Mouse (Mus musculus): Measurements from ENCODE around the gene Dlst. TPM values are rescaled to one million over a fixed set of nuclear protein-coding genes. Genes with fewer than 3 reads are reported as not detected.

The Dlst gene
- 63.2 and 70.2 TPM in 2 replicates for polyA plus RNA-seq (2015; fragmentation: Nextera tagmentation; extraction: Ambion mirVana)

DNA sequence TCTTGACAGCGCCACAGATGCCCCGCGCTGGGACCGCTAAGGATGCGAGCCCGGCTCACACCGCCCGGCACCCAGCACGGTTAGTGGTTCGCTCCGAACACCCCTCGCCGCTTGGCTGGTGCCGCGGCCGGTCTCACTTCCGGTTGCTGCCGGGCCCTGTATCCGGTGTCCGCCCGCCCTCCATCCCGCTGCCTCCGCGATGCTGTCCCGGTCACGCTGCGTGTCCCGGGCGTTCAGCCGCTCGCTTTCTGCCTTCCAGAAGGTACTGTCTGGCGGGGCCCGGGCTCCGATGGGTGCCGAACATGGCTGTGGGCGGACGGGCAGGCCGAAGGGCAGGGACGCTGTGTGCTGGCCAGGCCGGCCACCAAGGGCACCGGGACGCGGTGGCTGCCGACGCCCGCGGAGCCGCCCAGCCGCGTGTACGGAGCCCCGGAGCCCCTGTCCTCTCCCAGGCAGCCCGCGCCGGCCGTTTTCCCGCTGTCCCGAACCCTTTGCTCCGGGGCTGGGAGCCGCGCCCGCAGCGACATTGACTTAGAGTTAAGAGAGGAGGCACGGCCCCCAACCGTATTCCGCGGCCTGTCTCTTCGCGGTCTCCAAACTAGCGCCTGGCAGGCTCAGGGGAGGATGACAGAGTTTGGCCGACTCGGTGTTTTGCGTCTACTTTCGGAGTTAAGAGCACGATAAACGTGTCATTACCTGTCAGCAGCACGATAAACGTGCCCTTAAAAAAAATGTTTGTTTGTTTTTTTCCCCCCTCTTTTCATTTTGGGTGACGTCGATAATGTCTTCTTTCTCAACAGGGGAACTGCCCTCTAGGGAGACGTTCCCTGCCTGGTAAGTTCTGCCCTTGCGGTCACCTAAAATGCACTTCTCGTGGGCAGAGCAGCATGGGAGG lies at the start of gene Dlst, which contains the start of gene Prox2:
Dlst (plus strand) TSS at position 136 of the 895 bp plus-strand sequence.
Prox2 (minus strand) TSS at position 62 of the 895 bp plus-strand sequence.
- H3K36me3 ChIP-seq (ENCODE audit: control insufficient read depth, insufficient read depth, low read length) = peaks cover 3% of the 10 kb centered on the region; the same call in 1 of the 2 replicates
- peaks cover 6% of the 10 kb centered on the region for H3K4me1 ChIP-seq (replicated peaks; ENCODE audit: control insufficient read depth, insufficient read depth)
- under 1% methylated on average over 83 of the region's 83 CpGs for WGBS
- ATAC-seq (ENCODE audit: low FRiP score, low TSS enrichment) (peak; percentile 97), DNase-seq (ENCODE audit: low spot score) (peak; percentile 90)
- H3K27me3 ChIP-seq (ENCODE audit: control insufficient read depth, insufficient read depth, low read length) = no peaks in the 10 kb centered on the region
- peak within 1 kb of the TSS; percentile 92 for H3K27ac ChIP-seq (replicated peaks)
- H3K4me3 ChIP-seq (ENCODE audit: low read depth, low read length) = peak within 1 kb of the TSS; percentile 97
- H3K4me2 ChIP-seq (replicated peaks; ENCODE audit: low read depth) = peak within 1 kb of the TSS; percentile 85
- no peaks in the 10 kb centered on the region for H3K9me3 ChIP-seq (ENCODE audit: control insufficient read depth, low read length)
- H3K9ac ChIP-seq (ENCODE audit: low read length) = peak within 1 kb of the TSS; percentile 95
- TF ChIP-seq CTCF (IDR thresholded peaks at IDR 0.05; ENCODE audit: low read depth) (no peak), EP300 (optimal IDR thresholded peaks at IDR 0.05) (peak; percentile 21)

DNA sequence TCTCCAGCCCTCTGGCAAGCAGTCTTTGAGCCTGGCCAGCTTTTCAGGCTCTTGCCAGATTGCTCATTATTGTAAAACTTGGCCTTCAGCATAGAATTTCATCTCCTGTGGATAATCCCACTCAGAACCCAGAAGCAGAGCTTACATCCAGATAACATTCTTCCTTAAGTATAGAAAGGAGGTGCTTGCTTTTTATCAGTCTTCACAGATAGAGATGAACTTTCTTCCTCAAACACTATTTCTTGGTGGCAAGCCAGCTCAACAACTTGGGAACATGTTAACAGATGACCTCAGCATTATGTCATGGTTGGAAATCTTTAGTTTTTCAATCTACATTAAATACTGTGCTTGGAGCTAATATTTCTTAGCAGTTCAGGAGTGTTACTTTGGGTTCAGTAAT lies 39.6 kb upstream of the Dlst start:
- H3K4me3 ChIP-seq (ENCODE audit: low read depth, low read length) = no peak overlapping the region
- no peak overlapping the region for H3K27ac ChIP-seq (replicated peaks)
- H3K27me3 ChIP-seq (ENCODE audit: control insufficient read depth, insufficient read depth, low read length) = no peaks in the 10 kb centered on the region
- TF ChIP-seq EP300 (optimal IDR thresholded peaks at IDR 0.05) (no peak), CTCF (IDR thresholded peaks at IDR 0.05; ENCODE audit: low read depth) (no peak)
- H3K9ac ChIP-seq (ENCODE audit: low read length) = no peak overlapping the region
- DNase-seq (ENCODE audit: low spot score) = no peak
- no peak for ATAC-seq (ENCODE audit: low FRiP score, low TSS enrichment)
- no peak overlapping the region for H3K4me2 ChIP-seq (replicated peaks; ENCODE audit: low read depth)
- no peaks in the 10 kb centered on the region for H3K4me1 ChIP-seq (replicated peaks; ENCODE audit: control insufficient read depth, insufficient read depth)
- peaks cover 6% of the 10 kb centered on the region; the same call in 1 of the 2 replicates for H3K36me3 ChIP-seq (ENCODE audit: control insufficient read depth, insufficient read depth, low read length)
- no peaks in the 10 kb centered on the region for H3K9me3 ChIP-seq (ENCODE audit: control insufficient read depth, low read length)

DNA sequence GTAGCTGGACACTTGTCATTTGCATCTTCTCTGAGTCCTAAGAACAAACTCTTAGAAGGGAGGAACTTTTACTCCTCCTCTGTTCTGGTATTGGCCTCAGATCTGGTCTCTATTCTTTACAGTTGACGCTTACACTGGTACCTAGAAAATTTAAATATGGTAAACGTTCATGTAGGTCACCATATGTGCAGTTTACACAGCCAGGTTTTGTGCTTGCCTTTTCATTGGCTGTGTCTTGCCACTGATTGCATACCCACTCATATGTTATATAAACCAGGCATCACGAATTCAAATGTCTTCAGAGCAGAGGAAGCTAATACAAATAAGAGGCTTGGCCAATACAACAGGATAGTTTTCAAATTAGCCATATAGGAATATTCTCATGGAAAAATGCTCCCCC lies 33.5 kb upstream of the Dlst start:
- Histone ChIP-seq H3K27ac (replicated peaks) (no peak overlapping the region), H3K4me3 (ENCODE audit: low read depth, low read length) (no peak overlapping the region), H3K9me3 (ENCODE audit: control insufficient read depth, low read length) (no peaks in the 10 kb centered on the region), H3K9ac (ENCODE audit: low read length) (no peak overlapping the region), H3K4me2 (replicated peaks; ENCODE audit: low read depth) (no peak overlapping the region), H3K27me3 (ENCODE audit: control insufficient read depth, insufficient read depth, low read length) (no peaks in the 10 kb centered on the region), H3K36me3 (ENCODE audit: control insufficient read depth, insufficient read depth, low read length) (peaks cover 2% of the 10 kb centered on the region; the same call in 1 of the 2 replicates), H3K4me1 (replicated peaks; ENCODE audit: control insufficient read depth, insufficient read depth) (no peaks in the 10 kb centered on the region)
- WGBS = 86% methylated on average over 3 of the region's 3 CpGs
- TF ChIP-seq EP300 (optimal IDR thresholded peaks at IDR 0.05) (no peak), CTCF (IDR thresholded peaks at IDR 0.05; ENCODE audit: low read depth) (no peak)
- ATAC-seq (ENCODE audit: low FRiP score, low TSS enrichment) (no peak), DNase-seq (ENCODE audit: low spot score) (no peak)

DNA sequence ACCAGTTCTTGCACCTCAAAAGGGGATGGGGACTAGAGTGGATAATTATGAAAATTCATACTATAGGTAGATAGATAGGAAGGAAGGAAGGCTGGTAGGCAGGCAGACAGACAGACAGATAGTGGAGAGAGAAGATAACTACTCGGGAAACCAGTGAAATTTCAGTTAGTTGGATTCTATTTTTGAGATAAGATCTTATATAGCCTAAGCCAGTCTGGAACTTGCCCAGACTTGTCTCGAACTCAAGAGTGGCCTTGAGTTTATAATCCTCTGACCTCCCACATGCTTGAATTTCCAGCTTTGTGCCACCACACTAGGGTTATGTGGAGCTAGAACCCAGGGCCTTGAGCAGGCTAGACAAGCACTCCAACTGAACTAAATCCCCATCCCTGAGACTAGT lies 26.4 kb upstream of the Dlst start:
- H3K4me1 ChIP-seq (replicated peaks; ENCODE audit: control insufficient read depth, insufficient read depth) = no peaks in the 10 kb centered on the region
- H3K36me3 ChIP-seq (ENCODE audit: control insufficient read depth, insufficient read depth, low read length) = peaks cover 5% of the 10 kb centered on the region; the same call in 1 of the 2 replicates
- 77% methylated on average over 2 of the region's 2 CpGs for WGBS
- H3K9ac ChIP-seq (ENCODE audit: low read length) = no peak overlapping the region
- no peak for DNase-seq (ENCODE audit: low spot score)
- H3K9me3 ChIP-seq (ENCODE audit: control insufficient read depth, low read length) = no peaks in the 10 kb centered on the region
- no peaks in the 10 kb centered on the region for H3K27me3 ChIP-seq (ENCODE audit: control insufficient read depth, insufficient read depth, low read length)
- H3K4me3 ChIP-seq (ENCODE audit: low read depth, low read length) = no peak overlapping the region
- no peak for ATAC-seq (ENCODE audit: low FRiP score, low TSS enrichment)
- TF ChIP-seq EP300 (optimal IDR thresholded peaks at IDR 0.05) = no peak
- TF ChIP-seq CTCF (IDR thresholded peaks at IDR 0.05; ENCODE audit: low read depth) = no peak
- H3K27ac ChIP-seq (replicated peaks) = no peak overlapping the region
- H3K4me2 ChIP-seq (replicated peaks; ENCODE audit: low read depth) = no peak overlapping the region

DNA sequence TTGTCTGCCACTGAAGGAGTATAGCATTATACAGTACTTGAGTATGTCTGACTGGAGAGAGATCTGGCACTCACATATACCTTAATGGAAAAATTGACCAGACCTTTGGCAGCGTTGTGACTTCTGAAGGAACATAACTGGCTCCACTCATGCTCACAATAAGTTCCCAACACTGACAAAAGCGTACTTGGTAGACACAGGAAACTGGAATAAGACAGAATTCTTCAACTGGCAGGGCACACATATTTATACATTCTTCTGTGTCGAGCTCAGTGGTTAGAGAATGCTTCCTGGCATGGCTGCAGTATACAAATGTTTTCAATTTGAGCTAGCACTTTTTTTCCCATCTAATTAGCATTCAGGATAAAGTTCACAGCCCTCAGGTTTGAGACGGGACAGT lies 25.7 kb upstream of the Dlst start:
- peaks cover 5% of the 10 kb centered on the region; the same call in 1 of the 2 replicates for H3K36me3 ChIP-seq (ENCODE audit: control insufficient read depth, insufficient read depth, low read length)
- no peak for TF ChIP-seq CTCF (IDR thresholded peaks at IDR 0.05; ENCODE audit: low read depth)
- TF ChIP-seq EP300 (optimal IDR thresholded peaks at IDR 0.05) = no peak
- no peaks in the 10 kb centered on the region for H3K27me3 ChIP-seq (ENCODE audit: control insufficient read depth, insufficient read depth, low read length)
- DNase-seq (ENCODE audit: low spot score) = no peak
- no peak for ATAC-seq (ENCODE audit: low FRiP score, low TSS enrichment)
- H3K9me3 ChIP-seq (ENCODE audit: control insufficient read depth, low read length) = no peaks in the 10 kb centered on the region
- H3K9ac ChIP-seq (ENCODE audit: low read length) = no peak overlapping the region
- H3K4me1 ChIP-seq (replicated peaks; ENCODE audit: control insufficient read depth, insufficient read depth) = no peaks in the 10 kb centered on the region
- H3K4me2 ChIP-seq (replicated peaks; ENCODE audit: low read depth) = no peak overlapping the region
- H3K4me3 ChIP-seq (ENCODE audit: low read depth, low read length) = no peak overlapping the region
- WGBS = 73% methylated on average over 4 of the region's 4 CpGs
- no peak overlapping the region for H3K27ac ChIP-seq (replicated peaks)

DNA sequence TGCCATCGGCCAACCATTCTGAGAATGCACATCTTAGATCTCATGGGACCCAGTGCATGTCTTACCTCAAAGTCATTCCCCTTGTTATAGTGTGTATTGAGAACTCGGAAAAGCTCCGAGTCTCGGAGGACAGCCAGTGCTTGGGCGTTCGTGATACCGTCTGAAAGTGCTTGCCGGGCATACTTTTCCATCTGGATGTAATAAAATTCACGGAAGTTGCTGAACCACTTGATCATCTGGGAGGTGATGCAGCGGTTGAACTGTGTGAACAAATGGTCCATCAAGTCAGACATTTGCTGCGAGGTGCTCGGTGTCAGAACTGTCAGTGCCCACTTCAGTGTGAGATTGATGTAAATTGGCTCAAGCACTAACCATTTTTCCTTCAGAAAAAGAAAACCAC lies 22.8 kb upstream of the Dlst start:
- H3K4me3 ChIP-seq (ENCODE audit: low read depth, low read length) = no peak overlapping the region
- no peaks in the 10 kb centered on the region for H3K9me3 ChIP-seq (ENCODE audit: control insufficient read depth, low read length)
- 90% methylated on average over 12 of the region's 12 CpGs for WGBS
- peaks cover 5% of the 10 kb centered on the region; the same call in 1 of the 2 replicates for H3K36me3 ChIP-seq (ENCODE audit: control insufficient read depth, insufficient read depth, low read length)
- ATAC-seq (ENCODE audit: low FRiP score, low TSS enrichment) (no peak), DNase-seq (ENCODE audit: low spot score) (no peak)
- TF ChIP-seq EP300 (optimal IDR thresholded peaks at IDR 0.05) (no peak), CTCF (IDR thresholded peaks at IDR 0.05; ENCODE audit: low read depth) (no peak)
- H3K27ac ChIP-seq (replicated peaks) = no peak overlapping the region
- H3K27me3 ChIP-seq (ENCODE audit: control insufficient read depth, insufficient read depth, low read length) = no peaks in the 10 kb centered on the region
- H3K4me1 ChIP-seq (replicated peaks; ENCODE audit: control insufficient read depth, insufficient read depth) = no peaks in the 10 kb centered on the region
- H3K4me2 ChIP-seq (replicated peaks; ENCODE audit: low read depth) = no peak overlapping the region
- H3K9ac ChIP-seq (ENCODE audit: low read length) = no peak overlapping the region
